Mouse (Mus musculus): ENCODE results near the gene Bcl2l11.
A peak's percentile ranks its signal among the peaks of the same experiment; 100 is the strongest.
"Not testable (repeated sequence)": the region's sequence is repeated elsewhere in the genome, so short reads cannot be mapped to it uniquely, and the experiment has no call there.

Bcl2l11 gene

GRCm38 (mm10) chr2:128174604-128175342 lies 48.9 kb downstream of the Bcl2l11 start:
- DNase-seq (ENCODE audit: low spot score), result no peak

- no peak for DNase-seq (ENCODE audit: low spot score)
These were observed 49.8 kb downstream of the Bcl2l11 start for GRCm38 (mm10) chr2:128175625-128176024.

- no peak for DNase-seq (ENCODE audit: low spot score)
These were observed 50.7 kb downstream of the Bcl2l11 start for GRCm38 (mm10) chr2:128176391-128177044.

DNA sequence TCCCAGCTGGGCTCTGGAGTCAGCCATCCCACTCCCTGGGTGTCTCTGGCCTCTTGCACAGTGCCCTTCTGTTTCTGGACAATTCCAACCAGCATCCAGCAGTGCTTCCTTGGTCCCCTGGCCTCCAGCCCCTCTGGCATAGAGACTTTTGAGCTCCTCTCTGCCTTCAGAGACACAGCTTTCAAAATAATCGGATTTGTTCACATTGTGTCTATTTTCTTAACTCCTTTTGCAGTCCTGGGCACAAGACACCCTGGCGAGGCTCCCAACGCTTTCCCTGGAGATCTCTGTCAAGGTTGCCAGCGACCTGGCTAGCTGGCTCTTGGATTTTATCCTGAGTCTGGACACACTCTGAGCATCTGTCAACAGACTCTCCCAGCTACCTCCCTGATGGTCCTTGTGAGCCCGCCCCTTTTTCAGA lies 51.4 kb downstream of the Bcl2l11 start:
- no peak for DNase-seq (ENCODE audit: low spot score)

DNA sequence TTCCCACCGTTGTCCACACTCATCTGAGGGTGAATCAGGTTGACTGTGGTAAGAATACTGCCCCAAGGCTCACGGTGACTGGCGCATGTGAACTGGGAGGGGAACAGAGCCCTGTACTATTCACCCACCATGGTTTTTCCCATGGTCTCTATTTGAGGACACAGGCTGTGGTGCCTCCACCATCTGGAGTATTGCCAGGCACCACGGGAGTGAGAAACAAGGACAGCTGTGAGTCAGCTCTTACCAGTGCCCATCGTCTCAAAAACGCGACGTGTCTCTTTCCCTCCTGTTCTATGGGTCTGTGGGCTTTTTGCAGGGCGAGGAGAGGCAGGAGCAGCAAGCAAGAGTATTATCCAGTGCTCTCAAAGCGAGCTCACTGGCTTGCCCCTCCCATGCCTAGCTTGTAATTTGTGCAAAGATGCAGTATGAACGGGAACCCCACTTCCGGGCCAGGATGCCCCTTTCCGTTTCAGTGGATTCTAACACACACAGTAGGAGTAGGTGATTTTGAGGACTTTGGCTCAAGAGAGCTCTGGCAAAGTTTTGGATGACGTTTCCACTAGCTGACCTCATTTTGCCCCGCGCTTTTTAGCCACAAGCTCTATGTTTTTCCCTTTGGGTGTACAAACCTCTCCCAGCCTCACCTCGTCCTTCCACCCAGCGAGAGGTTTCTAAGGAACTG lies 53.4 kb downstream of the Bcl2l11 start:
- DNase-seq (ENCODE audit: low spot score), result no peak

GRCm38 (mm10) chr2:128179808-128180379 lies 54.1 kb downstream of the Bcl2l11 start:
- DNase-seq (ENCODE audit: low spot score), result no peak

- DNase-seq (ENCODE audit: low spot score), result not testable (repeated sequence)
These were observed 56.3 kb downstream of the Bcl2l11 start for GRCm38 (mm10) chr2:128182181-128182580.

GRCm38 (mm10) chr2:128182751-128183150 lies 56.9 kb downstream of the Bcl2l11 start:
- no peak for DNase-seq (ENCODE audit: low spot score)

DNA sequence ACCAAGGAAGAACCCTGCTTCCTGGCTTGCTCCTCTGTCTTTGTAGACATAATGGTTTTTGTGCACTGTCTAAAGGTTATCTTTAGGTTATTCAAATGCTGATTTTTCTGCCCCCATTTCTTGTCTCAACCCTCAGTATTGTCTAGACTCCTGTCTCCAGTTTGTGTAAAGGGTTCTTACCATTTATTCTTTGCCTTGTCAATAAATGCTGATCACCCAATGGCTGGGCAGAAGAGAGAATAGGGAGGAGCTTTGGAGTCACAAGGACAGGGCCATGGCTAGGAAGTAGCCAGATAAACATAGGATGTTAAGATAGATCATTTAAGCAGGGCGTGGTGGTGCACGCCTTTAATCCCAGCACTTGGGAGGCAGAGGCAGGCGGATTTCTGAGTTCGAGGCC lies 57.9 kb downstream of the Bcl2l11 start:
- DNase-seq (ENCODE audit: low spot score), result no peak

DNA sequence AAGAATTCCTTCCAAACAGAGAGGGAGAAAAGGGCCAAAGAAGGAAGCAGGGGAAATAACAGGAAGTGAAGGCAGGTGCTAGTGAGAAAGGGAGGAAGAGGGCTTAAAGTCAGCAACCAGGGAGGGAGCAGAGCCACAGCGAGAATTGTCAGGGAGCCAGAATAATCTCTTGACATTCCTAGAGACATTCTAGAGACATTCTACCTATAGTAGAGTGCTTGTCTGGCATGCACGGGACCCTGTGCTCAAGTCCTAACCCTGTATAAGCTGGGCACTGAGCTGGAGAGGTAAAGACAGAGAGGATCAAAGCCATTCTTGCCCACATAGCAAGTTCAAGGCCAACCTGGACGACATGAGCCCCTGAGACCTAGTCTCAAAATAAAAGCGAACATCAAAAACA lies 60.1 kb downstream of the Bcl2l11 start:
- DNase-seq (ENCODE audit: low spot score), result no peak

DNA sequence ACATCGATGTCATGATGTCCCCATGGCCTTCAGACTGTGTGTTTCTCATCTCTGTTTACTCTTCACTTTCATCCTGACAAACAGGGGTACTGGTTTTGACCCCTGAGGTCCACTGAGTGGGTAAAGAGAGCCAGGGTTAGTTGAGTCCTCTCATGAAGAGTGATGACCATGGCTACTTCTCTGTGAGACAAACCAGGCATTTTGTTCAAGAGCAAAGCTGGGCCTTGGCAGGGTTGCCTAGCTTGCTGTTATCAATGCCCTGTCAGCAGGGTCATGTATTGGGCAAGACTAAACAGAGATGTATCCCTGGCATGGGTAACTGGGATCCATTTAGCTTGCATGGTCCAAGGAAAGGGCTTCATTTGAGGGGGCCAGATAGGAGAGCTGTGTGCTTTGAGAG lies 61.4 kb downstream of the Bcl2l11 start:
- DNase-seq (ENCODE audit: low spot score), result no peak

DNA sequence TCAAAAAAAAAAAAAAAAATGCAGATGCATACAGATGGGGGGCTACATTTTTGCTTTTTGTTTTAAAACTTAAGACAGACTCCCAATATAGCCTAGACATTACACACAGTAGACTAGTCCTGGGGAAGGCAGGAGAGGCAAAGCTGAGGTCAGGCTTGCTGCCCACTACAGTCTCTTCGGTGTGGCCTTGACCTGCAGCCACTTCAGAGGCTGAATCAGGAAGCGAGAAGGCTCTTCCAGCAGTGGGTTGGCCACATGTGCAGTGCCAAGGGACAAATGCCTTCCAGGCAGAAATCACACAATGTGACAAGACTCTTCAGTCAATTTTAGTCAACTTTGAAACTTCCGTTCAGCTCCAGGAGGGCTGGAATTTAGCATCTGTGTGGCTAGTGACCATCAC lies 62.6 kb downstream of the Bcl2l11 start:
- DNase-seq (ENCODE audit: low spot score), result no peak

- peak; percentile 45 for DNase-seq (ENCODE audit: low spot score)
These were observed 63.9 kb downstream of the Bcl2l11 start for GRCm38 (mm10) chr2:128189691-128190090.

DNA sequence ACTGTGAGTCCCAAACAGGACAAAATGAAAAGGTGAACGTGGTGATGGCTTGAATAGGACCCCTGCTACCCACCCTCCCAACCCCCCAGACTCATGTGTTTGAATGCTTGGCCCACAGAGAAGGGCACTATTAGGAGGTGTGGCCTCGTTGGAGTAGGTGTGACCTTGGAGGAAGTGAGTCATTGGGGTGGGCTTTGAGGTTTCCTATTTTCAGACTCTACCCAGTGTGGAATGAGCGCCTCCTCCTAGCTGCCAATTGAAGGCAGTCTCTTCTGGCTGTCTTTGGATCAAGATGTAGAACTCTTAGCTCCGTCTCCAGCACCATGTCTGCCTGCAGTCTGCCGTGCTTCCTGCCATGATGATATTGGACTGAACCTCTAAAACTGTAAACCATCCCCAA lies 64.4 kb downstream of the Bcl2l11 start:
- peak; percentile 72 for DNase-seq (ENCODE audit: low spot score)

DNA sequence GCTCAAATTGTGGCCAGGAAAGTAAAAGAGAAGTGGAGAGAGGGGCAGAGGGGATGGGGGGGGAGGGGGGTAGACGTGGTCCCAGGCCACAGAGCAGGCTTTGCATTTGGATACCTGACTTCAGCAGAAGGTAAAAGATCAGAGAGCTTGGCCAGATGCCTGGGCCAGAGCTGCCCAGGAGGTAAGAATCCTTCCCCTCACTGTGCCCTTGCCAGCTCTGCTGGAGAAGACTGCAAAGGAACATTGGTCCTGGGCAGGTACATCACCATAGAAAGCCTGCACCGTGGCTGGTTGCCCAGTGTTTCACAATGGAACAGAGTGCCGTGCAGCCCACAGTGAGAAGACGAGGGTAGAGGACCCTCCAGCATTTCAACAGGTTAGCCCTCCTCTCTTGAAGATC lies 67.6 kb downstream of the Bcl2l11 start:
- DNase-seq (ENCODE audit: low spot score), result no peak

DNA sequence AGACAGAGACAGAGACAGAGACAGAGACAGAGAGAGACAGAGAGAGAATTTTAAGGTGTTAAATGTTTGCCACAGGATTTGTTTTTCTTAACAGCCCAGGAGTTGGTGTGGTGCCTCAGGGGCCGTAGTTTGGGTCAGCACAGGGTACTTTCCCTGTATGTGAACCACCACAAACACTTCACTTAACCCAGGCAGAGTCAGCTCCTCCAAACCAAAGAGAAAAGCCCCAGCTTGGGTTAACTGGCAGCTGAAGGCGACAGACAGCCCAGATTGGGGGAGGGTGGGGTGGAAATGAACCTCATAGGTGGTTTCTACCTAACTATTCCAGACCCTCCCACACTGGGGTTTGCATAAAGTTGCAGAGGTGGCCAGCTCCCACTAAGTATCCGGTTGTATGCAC lies 71.5 kb downstream of the Bcl2l11 start:
- no peak for DNase-seq (ENCODE audit: low spot score)

GRCm38 (mm10) chr2:128203147-128203546 lies 77.3 kb downstream of the Bcl2l11 start:
- no peak for DNase-seq (ENCODE audit: low spot score)

GRCm38 (mm10) chr2:128203749-128204405 lies 78.0 kb downstream of the Bcl2l11 start:
- peak; percentile 24 for DNase-seq (ENCODE audit: low spot score)

- DNase-seq (ENCODE audit: low spot score), result no peak
These were observed 82.7 kb downstream of the Bcl2l11 start for GRCm38 (mm10) chr2:128208541-128208940.

GRCm38 (mm10) chr2:128209841-128210329 lies 84.0 kb downstream of the Bcl2l11 start:
- DNase-seq (ENCODE audit: low spot score), result no peak

GRCm38 (mm10) chr2:128210376-128210775 lies 84.5 kb downstream of the Bcl2l11 start:
- DNase-seq (ENCODE audit: low spot score), result no peak
